In the genomic region with DNA sequence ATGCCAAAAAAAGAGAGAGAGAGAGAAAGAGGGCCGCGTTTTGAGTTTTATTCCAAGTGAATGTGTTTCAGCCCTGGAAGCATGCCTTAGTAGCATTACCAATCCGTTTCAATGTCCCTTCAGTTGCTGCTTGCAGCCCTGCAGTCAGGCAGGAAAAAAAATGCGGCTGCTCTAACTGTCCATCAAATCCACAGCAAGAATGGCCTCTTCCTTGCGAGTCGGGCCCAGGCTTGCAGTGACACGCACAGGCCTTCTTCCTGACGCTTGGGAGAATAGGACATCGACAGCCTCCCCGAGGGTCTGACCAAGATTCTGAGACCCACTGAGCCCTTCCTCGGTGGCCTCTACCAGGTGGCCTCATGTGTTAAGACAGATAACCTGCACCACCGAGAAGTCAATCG, we compare ENCODE assay signal across 9 mouse cellular contexts. TPM values are rescaled to one million over a fixed set of nuclear protein-coding genes. Genes with fewer than 3 reads are reported as not detected.
A peak's percentile ranks its signal among the peaks of the same experiment; 100 is the strongest.
DNase-seq lines count a peak whose midpoint lies in the region; ATAC-seq and TF ChIP-seq lines count a peak whose summit lies in the region.
"Had no signal": no experiment of that assay in that cellular context is flagged by ENCODE, and none has a peak within 500 bp of the region (broad histone marks: within the 10 kb centered on the region; RNA-seq: fewer than 3 reads in every experiment).

No protein-coding gene starts in this region.

- intact Hi-C loops in heart, adult 2 months (cut with DNase I): no loop called here

- TF ChIP-seq CTCF in heart, adult 2 months (IDR thresholded peaks at IDR 0.05): no peak
- TF ChIP-seq CTCF in olfactory bulb, adult 2 months (IDR thresholded peaks at IDR 0.05; ENCODE audit: insufficient read depth, low read depth, low read length): no peak

- H3K4me2 ChIP-seq in forebrain, embryonic 11.5 days (ENCODE audit: low read depth, low read length, severe bottlenecking): peak overlapping the region; percentile 94

- peak overlapping the region; percentile 49; the same call in 1 of the 2 replicates for H3K4me3 ChIP-seq in heart, adult 2 months
- H3K4me3 ChIP-seq in ES-E14 (ENCODE audit: insufficient read depth in 1 of 2, low read depth in 1 of 2, low read length in 2 of 2, poor library complexity in 1 of 2, severe bottlenecking in 1 of 2): peak overlapping the region; percentile 22 to 63; a peak in 3 of 4 replicates
- peak overlapping the region; percentile 64 for H3K4me3 ChIP-seq in forebrain, embryonic 11.5 days (ENCODE audit: low read depth, low read length)
- H3K4me3 ChIP-seq in limb, embryonic 10.5 days: peak overlapping the region; percentile 49
- peak overlapping the region; percentile 53 for H3K4me3 ChIP-seq in olfactory bulb, adult 2 months (ENCODE audit: insufficient read depth, low read depth, low read length)

- H3K27ac ChIP-seq in heart, adult 2 months: peak overlapping the region; percentile 46
- no peak overlapping the region for H3K27ac ChIP-seq in ES-E14 (ENCODE audit: insufficient read depth, low read depth, low read length, poor library complexity, severe bottlenecking)
- peak overlapping the region; percentile 96 for H3K27ac ChIP-seq in forebrain, embryonic 11.5 days (ENCODE audit: low read depth, low read length)
- H3K27ac ChIP-seq in limb, embryonic 10.5 days: no peak overlapping the region
- peak overlapping the region; percentile 64 for H3K27ac ChIP-seq in olfactory bulb, adult 2 months (ENCODE audit: insufficient read depth, low read depth, low read length)

- H3K4me1 ChIP-seq in heart, adult 2 months (ENCODE audit: control insufficient read depth, insufficient read depth, low read length): peaks cover 2% of the 10 kb centered on the region; the same call in 1 of the 2 replicates
- peaks cover 0 to 2% of the 10 kb centered on the region in 2 experiments; a peak in 1 of 4 replicates for H3K4me1 ChIP-seq in ES-E14 (ENCODE audit: control insufficient read depth in 2 of 2, insufficient read depth in 2 of 2, low read length in 2 of 2, poor library complexity in 1 of 2)
- H3K4me1 ChIP-seq in forebrain, embryonic 11.5 days (replicated peaks; ENCODE audit: control insufficient read depth, insufficient read depth, low read length): peaks cover 21% of the 10 kb centered on the region; the same call in 1 of the 2 replicates
- peaks cover 31% of the 10 kb centered on the region for H3K4me1 ChIP-seq in limb, embryonic 10.5 days
- peaks cover 13% of the 10 kb centered on the region for H3K4me1 ChIP-seq in olfactory bulb, adult 2 months (ENCODE audit: control insufficient read depth, insufficient read depth, low read length)

- no peak overlapping the region for H3K9ac ChIP-seq in heart, adult 2 months (ENCODE audit: low read depth, low read length)
- H3K9ac ChIP-seq in ES-E14 (ENCODE audit: insufficient read depth, low read depth, low read length, poor library complexity, severe bottlenecking): no peak overlapping the region
- H3K9ac ChIP-seq in forebrain, embryonic 11.5 days (ENCODE audit: low read length): peak overlapping the region; percentile 77

- no peaks in the 10 kb centered on the region for H3K79me2 ChIP-seq in heart, adult 2 months (replicated peaks; ENCODE audit: control insufficient read depth, insufficient read depth, low read length)

- in situ Hi-C loops in ES-E14 (cut with MboI; ENCODE audit: low sequenced_read_pairs in 2 of 2, unreplicated experiment in 2 of 2): no loop called here

- WGBS in heart, adult 2 months: 28% methylated on average over 13 of the region's 13 CpGs
- WGBS in forebrain, embryonic 11.5 days: under 1% methylated on average over 13 of the region's 13 CpGs
- WGBS in limb, embryonic 10.5 days: 1% methylated on average over 13 of the region's 13 CpGs
- WGBS in olfactory bulb, adult 2 months: 9% methylated on average over 13 of the region's 13 CpGs

- TF ChIP-seq POLR2A in heart, adult 2 months (IDR thresholded peaks at IDR 0.05; ENCODE audit: insufficient read depth, low read depth, low read length): no peak
- TF ChIP-seq POLR2A in olfactory bulb, adult 2 months (IDR thresholded peaks at IDR 0.05; ENCODE audit: insufficient read depth, low read depth, low read length): no peak

- no peak for ATAC-seq in forebrain, embryonic 11.5 days (replicated peaks; ENCODE audit: low FRiP score)
- no peak for ATAC-seq in monocyte, adult 5-6 weeks (replicated peaks; ENCODE audit: insufficient number of reproducible peaks, low FRiP score, low TSS enrichment, poor library complexity, severe bottlenecking)

- DNase-seq in heart, adult 2 months: peak in 1 of 2 experiments; percentile 19
- DNase-seq in heart, adult 8-10 months (ENCODE audit: low spot score): no peak
- DNase-seq in ES-E14 (ENCODE audit: low read depth, low spot score): no peak
- DNase-seq in forebrain, embryonic 11.5 days (ENCODE audit: low spot score): peak; percentile 70
- DNase-seq in limb, embryonic 10.5 days (ENCODE audit: low spot score): peak; percentile 68
- no peak for DNase-seq in ovary, postnatal 36 days (ENCODE audit: low spot score)

- TF ChIP-seq EP300 in heart, adult 2 months (IDR thresholded peaks at IDR 0.05; ENCODE audit: insufficient read depth, low read depth, low read length): no peak

- peaks cover 12% of the 10 kb centered on the region; the same call in 1 of the 2 replicates for H3K27me3 ChIP-seq in heart, adult 2 months (ENCODE audit: control insufficient read depth, insufficient read depth, low read length)
- peaks cover 7% of the 10 kb centered on the region for H3K27me3 ChIP-seq in forebrain, embryonic 11.5 days (ENCODE audit: control insufficient read depth, insufficient read depth, low read length)
- H3K27me3 ChIP-seq in limb, embryonic 10.5 days (ENCODE audit: low read depth, poor library complexity, severe bottlenecking): peaks cover 90% of the 10 kb centered on the region

- no peaks in the 10 kb centered on the region for H3K36me3 ChIP-seq in heart, adult 2 months (ENCODE audit: control insufficient read depth, insufficient read depth, low read length)
- no peaks in the 10 kb centered on the region for H3K36me3 ChIP-seq in ES-E14 (ENCODE audit: control insufficient read depth, insufficient read depth, low read length, poor library complexity, severe bottlenecking)
- H3K36me3 ChIP-seq in forebrain, embryonic 11.5 days (ENCODE audit: control insufficient read depth, insufficient read depth, low read length): no peaks in the 10 kb centered on the region
- H3K36me3 ChIP-seq in limb, embryonic 10.5 days: no peaks in the 10 kb centered on the region

- H3K9me3 ChIP-seq in ES-E14 (ENCODE audit: control insufficient read depth, insufficient read depth, low read depth, low read length): no peaks in the 10 kb centered on the region
- no peaks in the 10 kb centered on the region for H3K9me3 ChIP-seq in forebrain, embryonic 11.5 days (ENCODE audit: control insufficient read depth, low read length)
- no peaks in the 10 kb centered on the region for H3K9me3 ChIP-seq in limb, embryonic 10.5 days (replicated peaks)

TF ChIP-seq in ES-E14, 5 proteins besides CTCF, POLR2A, EP300 and RAD21:
- no peak for TF ChIP-seq ZC3H11A (IDR thresholded peaks at IDR 0.05; ENCODE audit: borderline replicate concordance, low read depth, low read length)
- TF ChIP-seq CHD2 (IDR thresholded peaks at IDR 0.05; ENCODE audit: low read depth, low read length): no peak
- no peak for TF ChIP-seq ZNF384 (IDR thresholded peaks at IDR 0.05; ENCODE audit: low read depth, low read length)
- no peak for TF ChIP-seq MAFK (IDR thresholded peaks at IDR 0.05; ENCODE audit: insufficient read depth, low read depth, low read length)

RNA-seq across cellular contexts. Expression of a gene that starts 0.7 kb away (rescaled TPM):
- total RNA-seq in heart, adult 2 months (2021): 1 to 10 TPM in 1 of 2 experiments, under 1 TPM in 1; 0.91 to 2.1 TPM
- polyA plus RNA-seq in heart, adult 2 months (2012; rRNA removed): 0.80 and 1.2 TPM in 2 replicates
- total RNA-seq in heart, adult 8-10 months (2022): 1 to 10 TPM; 1.7 to 2.1 (median 1.8) TPM
- 0.69 and 1.4 TPM in 2 replicates for total RNA-seq in ES-E14 (2012; rRNA removed)
- polyA plus RNA-seq in forebrain, embryonic 11.5 days (2014; fragmentation: Nextera tagmentation; extraction: Ambion mirVana): 8.3 and 10.7 TPM in 2 replicates
- polyA plus RNA-seq in limb, embryonic 10.5 days (2016; fragmentation: Nextera tagmentation; extraction: Ambion mirVana): 0.11 and 0.14 TPM in 2 replicates
- polyA plus RNA-seq in olfactory bulb, adult 2 months (2012; ENCODE audit: insufficient read depth, insufficient read length, low replicate concordance, missing spikeins): not detected in 2 replicates
- total RNA-seq in monocyte, adult 5-6 weeks (2017): not detected in 3 replicates
- total RNA-seq: common myeloid progenitor, adult 5-6 weeks had no signal

Comparison
In these comparisons a context has a peak if more than half of its experiments do, and no peak if none do; other contexts are left out.
1. DNase-seq: peak in forebrain, embryonic 11.5 days (single experiment) and limb, embryonic 10.5 days (single experiment); none in heart, adult 8-10 months (single experiment), ES-E14 (single experiment) and ovary, postnatal 36 days (single experiment).
2. H3K27ac ChIP-seq: peak in heart, adult 2 months (single experiment), forebrain, embryonic 11.5 days (single experiment) and olfactory bulb, adult 2 months (single experiment); none in ES-E14 (single experiment) and limb, embryonic 10.5 days (single experiment).
3. Peak in every context shown above with its lines, with median percentiles within 50 percentile points of each other: H3K4me3 ChIP-seq.